Mouse (Mus musculus) G1E-ER4 (cell line): ENCODE measurements around the gene Bad. TPM values are rescaled to one million over a fixed set of nuclear protein-coding genes. Genes with fewer than 3 reads are reported as not detected.

Experiments used
- GATA1 ChIP-seq: IDR thresholded peaks from one replicate; pipeline ENCODE4 v1.8.0; 2012; ENCODE audit warnings: low read length, inconsistent platforms
- polyA plus RNA-seq: library from polyadenylated mRNA; stranded (reverse); fragments of >175 nt; gene quantifications from 2 replicates; pipeline ENCODE4 v1.2.3, GENCODE M21; 2012

Gene Bad
- polyA plus RNA-seq, 1 experiment: 90.9 TPM

- no peak for TF ChIP-seq GATA1
These were observed 28.6 kb upstream of the Bad start for GRCm38 (mm10) chr19:6913036-6913435.

- TF ChIP-seq GATA1: no peak
These were observed 27.7 kb upstream of the Bad start for GRCm38 (mm10) chr19:6913991-6914390.

GRCm38 (mm10) chr19:6914540-6914939, 27.1 kb upstream of the Bad start:
- TF ChIP-seq GATA1: no peak

- TF ChIP-seq GATA1: no peak
These were observed 26.4 kb upstream of the Bad start for GRCm38 (mm10) chr19:6915276-6915675.

GRCm38 (mm10) chr19:6916496-6916895, 25.2 kb upstream of the Bad start:
- no peak for TF ChIP-seq GATA1

- TF ChIP-seq GATA1: no peak
These were observed 23.3 kb upstream of the Bad start for GRCm38 (mm10) chr19:6918321-6918720.

GRCm38 (mm10) chr19:6919431-6919830, 22.2 kb upstream of the Bad start:
- TF ChIP-seq GATA1: no peak

- TF ChIP-seq GATA1: no peak
These were observed 21.6 kb upstream of the Bad start for GRCm38 (mm10) chr19:6919876-6920740.

GRCm38 (mm10) chr19:6920741-6921636, 20.7 kb upstream of the Bad start:
- TF ChIP-seq GATA1: no peak

- no peak for TF ChIP-seq GATA1
These were observed 19.8 kb upstream of the Bad start, which contains the start of gene Esrra for GRCm38 (mm10) chr19:6921647-6922567. Esrra (minus strand) TSS chr19:6921813.

GRCm38 (mm10) chr19:6922901-6923735, 18.5 kb upstream of the Bad start:
- TF ChIP-seq GATA1: no peak

- TF ChIP-seq GATA1: no peak
These were observed 17.0 kb upstream of the Bad start for GRCm38 (mm10) chr19:6924461-6925306.

GRCm38 (mm10) chr19:6925307-6925573, 16.4 kb upstream of the Bad start, which contains the start of gene Catsperz:
Catsperz (minus strand) TSS chr19:6925380.
- no peak for TF ChIP-seq GATA1
